Mouse (Mus musculus): ENCODE measurements around the gene Usp29.

DNA sequence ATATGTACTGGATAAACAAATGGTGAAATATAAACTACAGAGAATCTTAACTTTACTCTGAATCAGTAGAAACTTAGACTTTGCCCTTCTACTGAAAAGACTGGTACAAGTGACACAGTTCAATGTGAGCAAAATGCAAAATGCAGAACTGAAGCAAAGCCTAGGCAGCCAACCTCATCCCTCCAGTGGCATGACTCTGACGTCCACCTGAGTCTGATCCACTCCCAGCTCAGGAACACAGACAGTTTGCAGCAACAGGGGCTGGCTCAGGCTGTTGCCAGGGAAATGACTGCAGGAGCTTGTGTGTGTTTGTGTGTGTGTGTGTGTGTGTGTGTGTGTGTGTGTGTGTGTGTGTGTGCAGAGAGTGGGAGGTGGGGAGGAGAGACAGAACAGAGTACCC lies 147.8 kb downstream of the Usp29 start:
- TF ChIP-seq CTCF (IDR thresholded peaks at IDR 0.05; ENCODE audit: borderline replicate concordance, insufficient read depth, low read depth, low read length) = no peak
- TF ChIP-seq POLR2A (IDR thresholded peaks at IDR 0.05; ENCODE audit: borderline replicate concordance, insufficient read depth, low read length) = no peak

Measured in cerebellum, adult 2 months (tissue).